Mouse (Mus musculus): ENCODE data around the gene Gm11020. TPM values are rescaled to one million over a fixed set of nuclear protein-coding genes. Genes with fewer than 3 reads are reported as not detected.
"Not testable (repeated sequence)": the region's sequence is repeated elsewhere in the genome, so short reads cannot be mapped to it uniquely, and the experiment has no call there.

Gene Gm11020
- polyA plus RNA-seq, 1 experiment from 2014 or later: not detected

DNA sequence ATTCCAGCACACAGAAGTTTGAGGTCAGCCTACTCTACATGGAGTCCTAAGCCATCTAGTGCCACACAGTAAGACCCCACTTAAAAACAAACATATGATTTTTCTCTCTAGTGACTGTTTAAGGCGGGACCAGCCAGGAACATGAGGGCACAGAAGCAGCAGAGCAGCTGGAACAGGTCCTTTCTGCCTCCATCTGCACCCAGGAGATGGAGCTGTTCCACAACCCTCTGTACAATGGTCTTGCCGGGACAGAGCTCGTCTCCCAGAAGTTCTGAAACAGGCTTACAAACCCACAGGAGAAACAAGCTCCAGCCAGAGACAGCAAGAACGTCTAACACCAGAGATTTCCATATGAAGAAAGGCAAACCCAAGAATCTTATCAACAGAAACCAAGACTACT, 8.1 kb upstream of the Gm11020 start:
- no peak overlapping the region for H3K4me3 ChIP-seq (ENCODE audit: low read depth, low read length)
- WGBS: 75% methylated on average over 4 of the region's 4 CpGs
- ATAC-seq (ENCODE audit: low FRiP score): no peak
- no peak for DNase-seq (ENCODE audit: low spot score, missing footprints)
- no peak overlapping the region for H3K9ac ChIP-seq (ENCODE audit: low read length)
- no peaks in the 10 kb centered on the region for H3K36me3 ChIP-seq (ENCODE audit: control insufficient read depth, insufficient read depth, low read length)
- H3K9me3 ChIP-seq (ENCODE audit: control insufficient read depth, low read length): no peaks in the 10 kb centered on the region
- no peak overlapping the region for H3K4me2 ChIP-seq
- H3K4me1 ChIP-seq (ENCODE audit: control insufficient read depth, insufficient read depth, low read length): no peaks in the 10 kb centered on the region
- no peaks in the 10 kb centered on the region for H3K27me3 ChIP-seq (ENCODE audit: control insufficient read depth, insufficient read depth, low read length)
- H3K27ac ChIP-seq (ENCODE audit: low read depth, low read length): no peak overlapping the region

DNA sequence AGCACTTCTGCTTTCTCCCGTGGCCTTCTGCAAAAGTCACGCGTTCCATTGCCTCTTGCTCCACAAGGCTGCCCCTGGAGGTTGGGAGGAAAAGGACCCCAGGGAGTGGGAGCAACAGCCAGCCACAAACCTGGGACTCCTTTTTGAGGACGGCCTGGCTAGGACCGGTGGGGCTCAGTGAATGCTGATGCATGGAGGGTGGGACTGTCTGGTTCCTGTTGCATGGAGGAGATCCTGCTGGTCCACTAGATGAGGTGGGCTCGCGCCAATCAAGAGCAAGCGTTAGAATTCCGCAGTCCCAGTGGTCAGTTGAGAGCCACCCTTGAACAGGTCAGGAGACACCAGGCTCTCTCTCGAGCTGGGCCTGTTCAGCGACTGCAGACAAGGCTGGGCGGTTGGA, 563 bp downstream of the Gm11020 start, which contains the start of gene Cmtm2b:
Gene Cmtm2b (plus strand): TSS at position 301 of the 400 bp plus-strand sequence.
- not testable (repeated sequence) for H3K4me1 ChIP-seq (ENCODE audit: control insufficient read depth, insufficient read depth, low read length); H3K27ac ChIP-seq (ENCODE audit: low read depth, low read length); DNase-seq (ENCODE audit: low spot score, missing footprints); H3K4me2 ChIP-seq; H3K4me3 ChIP-seq (ENCODE audit: low read depth, low read length); H3K9me3 ChIP-seq (ENCODE audit: control insufficient read depth, low read length); ATAC-seq (ENCODE audit: low FRiP score); H3K36me3 ChIP-seq (ENCODE audit: control insufficient read depth, insufficient read depth, low read length); H3K27me3 ChIP-seq (ENCODE audit: control insufficient read depth, insufficient read depth, low read length); H3K9ac ChIP-seq (ENCODE audit: low read length)
- 87% methylated on average over 12 of the region's 12 CpGs for WGBS

DNA sequence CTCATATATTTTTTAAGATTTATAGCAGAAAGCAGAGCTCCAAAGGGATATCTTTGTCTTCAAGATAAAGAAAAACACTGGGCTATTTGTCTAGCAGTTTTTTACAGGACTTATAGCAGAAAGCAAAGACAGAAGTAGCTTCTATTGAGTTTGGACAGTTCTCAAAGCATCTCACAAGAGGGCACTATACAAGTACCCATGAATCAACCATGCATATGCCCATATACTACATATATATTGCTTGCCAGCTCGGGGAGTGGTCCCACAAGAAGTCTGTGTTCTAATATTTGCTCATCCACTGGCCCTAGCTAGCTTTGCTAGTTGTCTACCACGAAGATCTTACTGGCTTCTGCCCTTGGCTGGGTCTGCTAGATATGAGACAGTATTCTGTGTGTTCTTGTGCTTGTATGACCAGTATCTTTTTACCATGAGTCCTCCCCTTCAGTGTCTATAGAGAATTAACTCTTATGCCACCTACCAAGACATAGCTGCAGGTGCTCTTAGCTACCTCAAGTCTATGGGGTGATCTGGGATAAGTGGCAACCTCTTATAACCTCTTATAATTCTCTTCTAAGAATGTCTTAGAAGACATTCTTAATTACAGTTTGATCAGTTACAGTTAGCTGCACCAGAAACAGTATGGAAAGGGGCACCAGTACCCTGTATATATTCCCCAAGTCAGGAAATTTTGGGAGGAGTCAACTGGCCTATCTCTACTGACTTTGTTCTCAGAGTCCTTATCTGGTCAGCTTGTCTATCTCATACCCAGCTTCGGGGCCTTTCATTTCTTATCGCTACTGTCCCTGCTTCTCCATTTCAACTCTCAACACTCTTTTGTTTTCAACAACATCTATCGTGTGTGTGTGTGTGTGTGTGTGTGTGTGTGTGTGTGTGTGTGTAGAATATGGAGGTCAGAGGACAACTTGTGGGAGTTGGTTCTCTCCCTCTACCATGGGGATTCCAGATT, 11.6 kb downstream of the Gm11020 start:
- no peaks in the 10 kb centered on the region for H3K9me3 ChIP-seq (ENCODE audit: control insufficient read depth, low read length)
- no peak for ATAC-seq (ENCODE audit: low FRiP score)
- H3K27me3 ChIP-seq (ENCODE audit: control insufficient read depth, insufficient read depth, low read length): no peaks in the 10 kb centered on the region
- no peaks in the 10 kb centered on the region for H3K36me3 ChIP-seq (ENCODE audit: control insufficient read depth, insufficient read depth, low read length)
- 82% methylated on average over 5 of the region's 5 CpGs for WGBS
- no peak for DNase-seq (ENCODE audit: low spot score, missing footprints)
- no peak overlapping the region for H3K9ac ChIP-seq (ENCODE audit: low read length)
- H3K27ac ChIP-seq (ENCODE audit: low read depth, low read length): no peak overlapping the region
- H3K4me2 ChIP-seq: no peak overlapping the region
- no peaks in the 10 kb centered on the region for H3K4me1 ChIP-seq (ENCODE audit: control insufficient read depth, insufficient read depth, low read length)
- no peak overlapping the region for H3K4me3 ChIP-seq (ENCODE audit: low read depth, low read length)

DNA sequence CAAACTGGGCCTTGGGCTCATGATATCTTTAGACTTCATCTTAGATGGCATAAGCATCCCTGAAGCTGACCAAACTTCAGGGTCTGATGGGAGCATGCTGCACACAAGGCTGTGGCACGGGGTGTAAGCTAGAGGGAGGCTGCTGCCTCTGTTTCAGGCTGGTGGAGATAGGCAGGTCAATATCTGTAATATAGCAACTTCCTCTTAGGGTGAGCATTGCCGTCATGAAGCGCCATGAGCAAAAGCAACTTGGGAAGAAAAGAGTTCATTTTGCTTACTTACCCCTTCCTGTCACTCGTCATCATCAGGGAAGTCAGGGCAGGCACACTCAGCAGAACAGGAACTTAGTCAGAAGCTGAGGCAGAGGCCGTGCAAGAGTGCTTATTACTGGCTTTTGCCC, 12.4 kb downstream of the Gm11020 start:
- H3K27ac ChIP-seq (ENCODE audit: low read depth, low read length): no peak overlapping the region
- no peaks in the 10 kb centered on the region for H3K36me3 ChIP-seq (ENCODE audit: control insufficient read depth, insufficient read depth, low read length)
- H3K9me3 ChIP-seq (ENCODE audit: control insufficient read depth, low read length): no peaks in the 10 kb centered on the region
- no peaks in the 10 kb centered on the region for H3K4me1 ChIP-seq (ENCODE audit: control insufficient read depth, insufficient read depth, low read length)
- DNase-seq (ENCODE audit: low spot score, missing footprints) (no peak), ATAC-seq (ENCODE audit: low FRiP score) (no peak)
- no peak overlapping the region for H3K4me3 ChIP-seq (ENCODE audit: low read depth, low read length)
- no peak overlapping the region for H3K4me2 ChIP-seq
- no peaks in the 10 kb centered on the region for H3K27me3 ChIP-seq (ENCODE audit: control insufficient read depth, insufficient read depth, low read length)
- WGBS: 81% methylated on average over 5 of the region's 5 CpGs
- H3K9ac ChIP-seq (ENCODE audit: low read length): no peak overlapping the region

DNA sequence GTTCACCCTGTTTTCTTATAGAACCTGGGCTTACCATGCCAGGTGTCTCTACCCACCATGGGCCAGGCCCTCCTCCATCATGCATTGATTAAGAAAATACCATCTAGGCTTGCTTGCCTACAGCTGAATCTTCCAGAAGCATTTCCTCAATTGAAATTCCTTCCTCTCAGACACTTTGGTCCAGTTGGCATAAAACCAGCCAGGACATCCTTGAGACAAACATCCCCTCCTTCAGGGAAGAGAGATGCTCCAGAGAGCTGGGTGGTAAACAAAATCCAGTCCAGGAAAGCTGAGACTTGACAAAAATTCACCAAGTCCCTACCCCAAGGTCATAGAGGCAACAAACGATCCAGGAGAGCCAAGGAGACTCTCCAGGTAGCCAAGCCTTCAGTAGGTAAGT, 12.8 kb downstream of the Gm11020 start:
- ATAC-seq (ENCODE audit: low FRiP score) (no peak), DNase-seq (ENCODE audit: low spot score, missing footprints) (no peak)
- H3K36me3 ChIP-seq (ENCODE audit: control insufficient read depth, insufficient read depth, low read length): no peaks in the 10 kb centered on the region
- no peak overlapping the region for H3K9ac ChIP-seq (ENCODE audit: low read length)
- no peaks in the 10 kb centered on the region for H3K4me1 ChIP-seq (ENCODE audit: control insufficient read depth, insufficient read depth, low read length)
- no peak overlapping the region for H3K4me3 ChIP-seq (ENCODE audit: low read depth, low read length)
- no peaks in the 10 kb centered on the region for H3K9me3 ChIP-seq (ENCODE audit: control insufficient read depth, low read length)
- no peaks in the 10 kb centered on the region for H3K27me3 ChIP-seq (ENCODE audit: control insufficient read depth, insufficient read depth, low read length)
- 77% methylated on average over 1 of the region's 1 CpGs for WGBS
- no peak overlapping the region for H3K4me2 ChIP-seq
- H3K27ac ChIP-seq (ENCODE audit: low read depth, low read length): no peak overlapping the region

DNA sequence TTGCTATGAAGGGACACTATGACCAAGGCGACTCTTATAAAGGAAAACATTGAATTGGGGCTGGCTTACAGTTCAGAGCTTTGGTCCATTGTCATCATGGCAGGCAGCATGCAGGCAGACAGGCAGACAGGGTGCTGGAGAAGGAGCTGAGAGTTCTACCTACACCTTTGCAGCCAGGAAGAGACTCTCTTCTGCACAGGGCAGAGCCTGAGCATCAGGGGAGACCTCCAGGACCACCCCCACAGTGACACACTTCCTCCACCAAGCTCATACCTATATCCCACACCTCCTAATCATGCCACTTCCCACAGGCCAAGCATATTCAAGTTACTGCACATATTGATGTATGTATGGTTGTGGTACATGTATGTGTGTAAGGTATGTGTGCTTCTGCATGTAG, 15.4 kb downstream of the Gm11020 start:
- H3K9me3 ChIP-seq (ENCODE audit: control insufficient read depth, low read length): no peaks in the 10 kb centered on the region
- DNase-seq (ENCODE audit: low spot score, missing footprints) (no peak), ATAC-seq (ENCODE audit: low FRiP score) (no peak)
- no peak overlapping the region for H3K4me2 ChIP-seq
- H3K27ac ChIP-seq (ENCODE audit: low read depth, low read length): no peak overlapping the region
- H3K27me3 ChIP-seq (ENCODE audit: control insufficient read depth, insufficient read depth, low read length): no peaks in the 10 kb centered on the region
- no peaks in the 10 kb centered on the region; the same call in 1 of the 2 replicates for H3K4me1 ChIP-seq (ENCODE audit: control insufficient read depth, insufficient read depth, low read length)
- 85% methylated on average over 1 of the region's 1 CpGs for WGBS
- H3K4me3 ChIP-seq (ENCODE audit: low read depth, low read length): no peak overlapping the region
- no peak overlapping the region for H3K9ac ChIP-seq (ENCODE audit: low read length)
- H3K36me3 ChIP-seq (ENCODE audit: control insufficient read depth, insufficient read depth, low read length): no peaks in the 10 kb centered on the region

DNA sequence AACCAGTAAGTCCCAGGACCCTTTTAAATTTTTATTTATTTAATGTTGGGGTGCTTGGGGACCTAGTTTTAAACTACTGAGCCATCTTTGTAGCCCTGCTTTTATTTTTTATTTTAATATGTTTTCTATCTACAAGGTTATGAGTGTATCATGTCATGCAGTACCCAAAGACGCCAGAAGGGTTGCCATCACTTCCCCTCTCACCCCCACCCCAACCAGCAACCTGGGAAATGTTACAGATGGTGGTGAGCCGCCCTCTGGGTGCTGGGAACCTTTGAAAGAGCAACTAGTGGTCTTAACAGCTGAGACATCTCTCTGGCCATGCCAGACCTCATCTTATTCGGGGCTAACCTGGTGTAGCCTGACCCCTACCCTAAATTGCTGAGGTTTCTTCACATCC, 16.5 kb downstream of the Gm11020 start:
- no peak overlapping the region for H3K4me3 ChIP-seq (ENCODE audit: low read depth, low read length)
- ATAC-seq (ENCODE audit: low FRiP score) (no peak), DNase-seq (ENCODE audit: low spot score, missing footprints) (no peak)
- WGBS: 53% methylated on average over 3 of the region's 3 CpGs
- H3K27me3 ChIP-seq (ENCODE audit: control insufficient read depth, insufficient read depth, low read length): no peaks in the 10 kb centered on the region
- H3K9ac ChIP-seq (ENCODE audit: low read length): no peak overlapping the region
- no peak overlapping the region for H3K4me2 ChIP-seq
- H3K4me1 ChIP-seq (ENCODE audit: control insufficient read depth, insufficient read depth, low read length): no peaks in the 10 kb centered on the region; the same call in 1 of the 2 replicates
- H3K9me3 ChIP-seq (ENCODE audit: control insufficient read depth, low read length): no peaks in the 10 kb centered on the region
- no peaks in the 10 kb centered on the region for H3K36me3 ChIP-seq (ENCODE audit: control insufficient read depth, insufficient read depth, low read length)
- no peak overlapping the region for H3K27ac ChIP-seq (ENCODE audit: low read depth, low read length)

DNA sequence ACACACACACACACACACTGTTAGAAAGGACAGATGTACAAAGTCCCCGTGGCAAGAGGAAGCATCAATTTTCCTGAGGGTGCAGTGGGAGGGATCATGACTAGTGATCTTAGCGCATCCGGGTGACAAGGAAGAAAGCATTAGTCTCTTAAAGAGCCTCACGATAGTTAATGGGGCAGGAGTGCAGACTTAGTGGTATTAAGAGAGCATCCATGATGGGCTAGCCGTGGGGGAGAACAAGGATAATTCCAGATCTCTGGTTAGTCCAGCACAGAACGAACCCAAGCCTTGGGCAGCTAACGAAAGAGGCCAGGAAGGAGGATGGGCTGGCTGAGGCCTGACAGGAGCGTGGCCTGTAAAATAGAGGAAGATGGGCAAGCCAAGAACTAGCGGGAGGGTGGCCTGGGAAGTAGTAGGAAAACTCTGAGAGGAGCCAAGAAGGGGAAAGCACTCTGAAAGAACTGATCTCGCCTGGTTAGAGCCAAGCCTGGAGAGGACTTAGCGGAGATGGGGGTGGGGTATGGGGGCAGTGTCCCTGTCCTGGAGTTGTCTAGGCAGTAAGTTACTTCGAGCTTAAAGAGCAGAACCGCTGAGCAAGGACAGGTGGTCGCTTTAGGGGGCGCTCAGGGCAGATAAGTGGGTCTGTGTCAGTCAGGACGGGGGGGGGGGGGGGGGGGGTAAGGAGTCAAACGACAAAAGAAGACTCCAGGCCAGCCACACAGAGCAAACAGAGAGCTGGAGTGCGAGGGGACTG, 18.0 kb downstream of the Gm11020 start, which contains the start of gene Cmtm3:
Gene Cmtm3 (plus strand): TSS at position 182 of the 754 bp plus-strand sequence.
- peak within 1 kb of the TSS; percentile 80 for H3K9ac ChIP-seq (ENCODE audit: low read length)
- ATAC-seq (ENCODE audit: low FRiP score) (no peak; the same call in 1 of the 2 replicates), DNase-seq (ENCODE audit: low spot score, missing footprints) (no peak)
- H3K27me3 ChIP-seq (ENCODE audit: control insufficient read depth, insufficient read depth, low read length): no peaks in the 10 kb centered on the region
- H3K4me2 ChIP-seq: peak within 1 kb of the TSS; percentile 76
- no peaks in the 10 kb centered on the region for H3K9me3 ChIP-seq (ENCODE audit: control insufficient read depth, low read length)
- 14% methylated on average over 18 of the region's 18 CpGs for WGBS
- H3K4me3 ChIP-seq (ENCODE audit: low read depth, low read length): peak within 1 kb of the TSS; percentile 55
- H3K27ac ChIP-seq (ENCODE audit: low read depth, low read length): no peak within 1 kb of the TSS; the same call in 1 of the 2 replicates
- no peaks in the 10 kb centered on the region for H3K36me3 ChIP-seq (ENCODE audit: control insufficient read depth, insufficient read depth, low read length)
- no peaks in the 10 kb centered on the region; the same call in 1 of the 2 replicates for H3K4me1 ChIP-seq (ENCODE audit: control insufficient read depth, insufficient read depth, low read length)

DNA sequence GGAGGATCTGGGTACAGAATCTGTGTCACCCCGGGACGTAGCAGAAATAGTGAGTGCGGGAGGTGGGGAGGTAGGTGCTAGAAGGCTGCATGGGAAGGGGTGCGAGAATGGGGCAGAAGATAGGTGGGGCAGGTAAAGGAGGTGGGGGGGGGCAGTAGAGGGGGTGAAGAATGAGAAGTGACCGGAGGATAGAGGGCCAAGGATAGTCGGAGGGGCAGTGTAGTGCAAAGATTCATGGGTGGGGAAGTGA, 18.5 kb downstream of the Gm11020 start:
- no peaks in the 10 kb centered on the region; the same call in 1 of the 2 replicates for H3K4me1 ChIP-seq (ENCODE audit: control insufficient read depth, insufficient read depth, low read length)
- H3K36me3 ChIP-seq (ENCODE audit: control insufficient read depth, insufficient read depth, low read length): no peaks in the 10 kb centered on the region
- ATAC-seq (ENCODE audit: low FRiP score): peak; percentile 10
- H3K9ac ChIP-seq (ENCODE audit: low read length): peak overlapping the region; percentile 80
- no peaks in the 10 kb centered on the region for H3K9me3 ChIP-seq (ENCODE audit: control insufficient read depth, low read length)
- no peaks in the 10 kb centered on the region for H3K27me3 ChIP-seq (ENCODE audit: control insufficient read depth, insufficient read depth, low read length)
- no peak overlapping the region for H3K27ac ChIP-seq (ENCODE audit: low read depth, low read length)
- H3K4me2 ChIP-seq: peak overlapping the region; percentile 76
- DNase-seq (ENCODE audit: low spot score, missing footprints): no peak
- peak overlapping the region; percentile 55 for H3K4me3 ChIP-seq (ENCODE audit: low read depth, low read length)
- WGBS: under 1% methylated on average over 6 of the region's 6 CpGs
